ENCODE assay signal across 7 mouse cellular contexts in the genomic region with DNA sequence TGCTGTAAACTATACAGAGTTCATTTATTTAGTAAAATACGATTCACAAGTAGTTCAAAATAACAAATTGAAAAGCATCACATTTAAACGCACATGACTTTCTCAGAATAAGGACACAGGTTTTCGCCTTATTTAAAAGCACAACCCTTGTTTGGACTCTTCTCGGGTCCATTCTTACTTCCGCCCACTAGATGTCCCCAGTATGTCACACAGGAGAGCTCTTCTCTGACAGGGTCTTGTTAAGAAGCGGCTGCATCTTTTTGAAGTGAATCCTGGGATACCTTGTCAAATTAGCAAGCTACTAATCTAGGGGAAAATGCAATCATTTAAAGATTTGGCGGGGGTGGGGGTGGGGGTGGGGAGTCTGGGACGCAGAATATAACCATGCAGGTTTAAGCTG.
DNase-seq lines count a peak whose midpoint lies in the region; ATAC-seq and TF ChIP-seq lines count a peak whose summit lies in the region.

No protein-coding gene starts in this region.

- TF ChIP-seq CTCF in liver, postnatal 0 days (IDR thresholded peaks at IDR 0.05; ENCODE audit: low read depth): peak; percentile 54

- H3K27me3 ChIP-seq in liver, postnatal 0 days (ENCODE audit: insufficient read depth, low read length): no peaks in the 10 kb centered on the region
- no peaks in the 10 kb centered on the region; the same call in 1 of the 2 replicates for H3K27me3 ChIP-seq in liver, embryonic 12.5 days (replicated peaks)
- peaks cover 4% of the 10 kb centered on the region; the same call in 1 of the 2 replicates for H3K27me3 ChIP-seq in midbrain, embryonic 13.5 days

- WGBS in liver, postnatal 0 days (ENCODE audit: insufficient replicate concordance): 12% methylated on average over 8 of the region's 8 CpGs
- WGBS in liver, embryonic 12.5 days (ENCODE audit: insufficient replicate concordance): 9% methylated on average over 8 of the region's 8 CpGs
- WGBS in midbrain, embryonic 13.5 days: 7% methylated on average over 8 of the region's 8 CpGs

- no peak overlapping the region for H3K4me3 ChIP-seq in liver, postnatal 0 days (ENCODE audit: low read depth, low read length)
- no peak overlapping the region for H3K4me3 ChIP-seq in liver, embryonic 12.5 days
- H3K4me3 ChIP-seq in midbrain, embryonic 13.5 days (replicated peaks): peak overlapping the region; percentile 21

- no peak overlapping the region for H3K27ac ChIP-seq in liver, postnatal 0 days (ENCODE audit: low read depth)
- H3K27ac ChIP-seq in liver, embryonic 12.5 days: no peak overlapping the region
- H3K27ac ChIP-seq in midbrain, embryonic 13.5 days: no peak overlapping the region

- H3K4me1 ChIP-seq in liver, postnatal 0 days (ENCODE audit: insufficient read depth): no peaks in the 10 kb centered on the region
- no peaks in the 10 kb centered on the region for H3K4me1 ChIP-seq in liver, embryonic 12.5 days
- H3K4me1 ChIP-seq in midbrain, embryonic 13.5 days (replicated peaks): peaks cover 12% of the 10 kb centered on the region

- TF ChIP-seq EP300 in liver, postnatal 0 days (IDR thresholded peaks at IDR 0.05; ENCODE audit: low read depth): no peak

- H3K9ac ChIP-seq in liver, postnatal 0 days (replicated peaks): no peak overlapping the region
- H3K9ac ChIP-seq in liver, embryonic 12.5 days: no peak overlapping the region
- no peak overlapping the region for H3K9ac ChIP-seq in midbrain, embryonic 13.5 days (replicated peaks)

- no peak for ATAC-seq in liver, postnatal 0 days
- ATAC-seq in liver, embryonic 12.5 days: no peak
- ATAC-seq in midbrain, embryonic 13.5 days: peak; percentile 70; the same call in 1 of the 2 replicates

- no peaks in the 10 kb centered on the region for H3K9me3 ChIP-seq in liver, postnatal 0 days (ENCODE audit: low read length)
- no peaks in the 10 kb centered on the region for H3K9me3 ChIP-seq in liver, embryonic 12.5 days (replicated peaks)
- no peaks in the 10 kb centered on the region for H3K9me3 ChIP-seq in midbrain, embryonic 13.5 days

- no peak overlapping the region for H3K4me2 ChIP-seq in liver, postnatal 0 days (ENCODE audit: low read depth, low read length)
- H3K4me2 ChIP-seq in liver, embryonic 12.5 days: no peak overlapping the region
- peak overlapping the region; percentile 43 for H3K4me2 ChIP-seq in midbrain, embryonic 13.5 days (replicated peaks)

- no peak for DNase-seq in liver, postnatal 0 days
- peak; percentile 18 for DNase-seq in c-Kit-positive CD71-negative TER-119-negative erythroid progenitor cells, embryonic 14.5 days (ENCODE audit: low read depth)
- DNase-seq in forelimb bud, embryonic 11.5 days (ENCODE audit: low read depth, low spot score): peak; percentile 40
- no peak for DNase-seq in c-Kit-positive CD71-positive TER-119-positive erythroid progenitor cells, embryonic 14.5 days (ENCODE audit: low spot score)
- no peak for DNase-seq in thymus, postnatal 25 days

- H3K36me3 ChIP-seq in liver, postnatal 0 days (replicated peaks; ENCODE audit: insufficient read depth, low read length): no peaks in the 10 kb centered on the region
- no peaks in the 10 kb centered on the region for H3K36me3 ChIP-seq in liver, embryonic 12.5 days
- no peaks in the 10 kb centered on the region for H3K36me3 ChIP-seq in midbrain, embryonic 13.5 days

Comparison
In these comparisons a context has a peak if more than half of its experiments do, and no peak if none do; other contexts are left out.
1. DNase-seq: peak in c-Kit-positive CD71-negative TER-119-negative erythroid progenitor cells, embryonic 14.5 days (single experiment) and forelimb bud, embryonic 11.5 days (single experiment); none in liver, postnatal 0 days (single experiment), c-Kit-positive CD71-positive TER-119-positive erythroid progenitor cells, embryonic 14.5 days (single experiment) and thymus, postnatal 25 days (single experiment).